Mouse (Mus musculus) olfactory bulb, adult 2 months (tissue): ENCODE data around the gene Mapk10. TPM values are rescaled to one million over a fixed set of nuclear protein-coding genes. Genes with fewer than 3 reads are reported as not detected.

ENCODE experiments used
- H3K27ac ChIP-seq: fragments of 200-500 bp; 2 replicates; pipeline ENCODE4 v1.5.1; 2012; ENCODE audit warnings: low read depth, low read length; ENCODE audit not compliant: insufficient read depth
- H3K4me1 ChIP-seq: fragments of 200-500 bp; 2 replicates; pipeline ENCODE4 v1.6.1; 2012; ENCODE audit warnings: low read length; ENCODE audit not compliant: control insufficient read depth, insufficient read depth
- H3K4me3 ChIP-seq: fragments of 200-500 bp; 2 replicates; pipeline ENCODE4 v1.5.1; 2012; ENCODE audit warnings: mild to moderate bottlenecking, low read depth, low read length, moderate library complexity; ENCODE audit not compliant: insufficient read depth
- CTCF ChIP-seq: fragments of 200-500 bp; IDR thresholded peaks from 2 replicates; pipeline ENCODE4 v1.5.1; 2012; ENCODE audit warnings: low read depth, mild to moderate bottlenecking, low read length, moderate library complexity; ENCODE audit not compliant: insufficient read depth
- POLR2A ChIP-seq: fragments of 200-500 bp; IDR thresholded peaks from 2 replicates; pipeline ENCODE4 v1.6.1; 2012; ENCODE audit warnings: mild to moderate bottlenecking, low read depth, low read length, moderate library complexity; ENCODE audit not compliant: insufficient read depth
- WGBS: fragments of 180-500 bp; shearing (Covaris S2); methylation state at CpG from one replicate; pipeline ENCODE4 v1.1.7; 2018; 5-methylcytosine and 5-hydroxymethylcytosine counted together
- polyA plus RNA-seq: library from polyadenylated mRNA; stranded (reverse); fragments of >200 nt; gene quantifications from 2 replicates; pipeline ENCODE4 v1.2.4, GENCODE M21; 2012; ENCODE audit warnings: low replicate concordance; ENCODE audit not compliant: missing spikeins, insufficient read depth, insufficient read length

Gene Mapk10
- polyA plus RNA-seq, 1 experiment = not detected

DNA sequence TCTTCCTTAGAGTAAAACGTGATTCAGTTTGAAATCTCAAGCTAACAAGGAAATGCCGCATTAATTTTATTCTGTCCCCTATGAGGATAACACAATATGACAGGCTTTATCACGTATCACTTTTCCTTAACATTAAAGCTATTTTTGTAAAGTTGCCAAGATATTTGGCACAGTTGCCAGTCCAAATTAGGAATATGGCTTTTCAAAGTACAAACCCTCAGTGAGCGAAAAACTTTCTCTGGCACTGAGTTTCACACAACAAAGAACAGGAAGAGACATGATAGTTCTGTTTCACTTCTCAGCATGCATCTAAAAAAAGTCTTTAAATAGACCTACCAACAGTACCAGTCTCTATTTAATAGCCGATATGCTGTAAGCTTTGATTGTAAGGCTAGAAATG, 107.1 kb downstream of the Mapk10 start:
- Histone ChIP-seq H3K27ac (no peak overlapping the region), H3K4me1 (no peaks in the 10 kb centered on the region), H3K4me3 (no peak overlapping the region)
- WGBS = 83% methylated on average over 5 of the region's 5 CpGs
- no peak for TF ChIP-seq CTCF
- TF ChIP-seq POLR2A = no peak

- Histone ChIP-seq H3K4me1 (no peaks in the 10 kb centered on the region), H3K27ac (no peak overlapping the region), H3K4me3 (no peak overlapping the region)
- TF ChIP-seq CTCF (no peak), POLR2A (no peak)
- 71% methylated on average over 5 of the region's 5 CpGs for WGBS
Measured at GRCm38 (mm10) chr5:103102876-103103393, 108.2 kb downstream of the Mapk10 start.

- TF ChIP-seq POLR2A = no peak
- TF ChIP-seq CTCF = no peak
- no peak overlapping the region for H3K27ac ChIP-seq
- H3K4me3 ChIP-seq = no peak overlapping the region
- H3K4me1 ChIP-seq = no peaks in the 10 kb centered on the region
- 89% methylated on average over 1 of the region's 1 CpGs for WGBS
Measured at GRCm38 (mm10) chr5:103102176-103102575, 109.0 kb downstream of the Mapk10 start.

GRCm38 (mm10) chr5:103094166-103094565, 117.0 kb downstream of the Mapk10 start:
- TF ChIP-seq POLR2A (no peak), CTCF (no peak)
- Histone ChIP-seq H3K4me1 (no peaks in the 10 kb centered on the region), H3K27ac (no peak overlapping the region), H3K4me3 (no peak overlapping the region)
- 97% methylated on average over 2 of the region's 2 CpGs for WGBS

DNA sequence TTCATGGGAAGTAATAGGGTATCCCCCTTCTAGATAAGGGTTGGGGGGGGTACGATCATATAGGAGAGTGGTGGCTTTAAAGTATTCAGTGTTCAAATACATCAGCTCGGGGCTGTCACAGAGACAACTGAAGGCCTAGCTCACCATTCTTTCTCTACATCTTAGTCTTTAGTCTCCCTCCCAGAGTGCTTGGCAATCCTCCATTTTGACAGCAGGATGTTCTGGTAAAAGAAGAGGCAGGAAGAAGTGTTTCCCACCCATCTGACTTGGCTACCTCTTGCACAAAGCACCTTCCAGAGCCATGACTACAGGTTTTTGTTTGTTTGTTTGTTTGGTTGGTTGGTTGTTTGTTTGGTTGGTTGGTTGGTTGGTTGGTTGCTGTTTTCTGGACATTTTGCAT, 125.3 kb downstream of the Mapk10 start:
- TF ChIP-seq POLR2A = no peak
- TF ChIP-seq CTCF = no peak
- Histone ChIP-seq H3K4me1 (no peaks in the 10 kb centered on the region), H3K27ac (no peak overlapping the region), H3K4me3 (no peak overlapping the region)
- 84% methylated on average over 2 of the region's 2 CpGs for WGBS

GRCm38 (mm10) chr5:103075451-103075850, 135.7 kb downstream of the Mapk10 start:
- WGBS = 71% methylated on average over 8 of the region's 8 CpGs
- Histone ChIP-seq H3K27ac (no peak overlapping the region), H3K4me3 (no peak overlapping the region), H3K4me1 (no peaks in the 10 kb centered on the region)
- TF ChIP-seq POLR2A (no peak), CTCF (no peak)

DNA sequence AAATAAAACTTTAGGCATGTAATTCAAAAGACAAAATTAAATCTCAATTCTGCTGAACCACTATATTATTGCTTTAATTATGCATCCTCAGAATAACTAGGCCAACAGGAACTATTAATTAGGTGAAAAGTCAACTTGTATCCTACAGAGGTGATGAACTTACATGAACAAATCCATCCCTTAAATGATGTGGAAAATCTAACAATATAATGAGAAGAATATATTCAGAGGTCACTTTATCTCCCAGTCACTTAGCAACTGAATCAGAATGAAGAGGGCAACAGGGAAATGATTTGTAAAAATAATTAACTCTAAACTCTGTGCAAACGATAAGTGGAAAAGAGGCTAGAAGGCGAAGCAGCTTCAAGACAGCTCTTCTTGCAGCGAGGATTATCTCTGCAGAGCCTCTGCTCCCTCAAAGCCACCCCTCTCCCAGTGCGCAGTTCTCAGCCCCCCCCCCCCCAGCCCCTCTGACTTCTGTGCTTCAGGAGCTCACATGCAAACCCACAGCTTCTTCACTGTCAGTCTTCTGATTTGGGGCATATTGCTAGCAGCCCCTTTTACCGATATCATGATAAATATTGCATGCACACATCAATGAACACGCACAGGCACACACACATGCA, 138.8 kb downstream of the Mapk10 start:
- TF ChIP-seq POLR2A = no peak
- no peak for TF ChIP-seq CTCF
- 74% methylated on average over 6 of the region's 6 CpGs for WGBS
- Histone ChIP-seq H3K4me3 (no peak overlapping the region), H3K27ac (no peak overlapping the region), H3K4me1 (no peaks in the 10 kb centered on the region)

GRCm38 (mm10) chr5:103071006-103071612, 140.0 kb downstream of the Mapk10 start:
- Histone ChIP-seq H3K27ac (no peak overlapping the region), H3K4me1 (no peaks in the 10 kb centered on the region), H3K4me3 (no peak overlapping the region)
- WGBS = 80% methylated on average over 17 of the region's 17 CpGs
- no peak for TF ChIP-seq CTCF
- TF ChIP-seq POLR2A = no peak

GRCm38 (mm10) chr5:103050319-103050916, 160.7 kb downstream of the Mapk10 start:
- no peaks in the 10 kb centered on the region for H3K4me1 ChIP-seq
- 61% methylated on average over 8 of the region's 8 CpGs for WGBS
- no peak for TF ChIP-seq POLR2A
- TF ChIP-seq CTCF = no peak
- no peak overlapping the region for H3K27ac ChIP-seq
- H3K4me3 ChIP-seq = no peak overlapping the region
